Mouse (Mus musculus) forebrain, embryonic 15.5 days (tissue): ENCODE measurements around the gene Shprh. TPM values are rescaled to one million over a fixed set of nuclear protein-coding genes. Genes with fewer than 3 reads are reported as not detected.
A peak's percentile ranks its signal among the peaks of the same experiment; 100 is the strongest.

Source experiments
- ATAC-seq: fragments of 200-750 bp; cut with Nextera tagmentation; replicated peaks from 2 replicates; pipeline ENCODE4 v1.8.0; 2017; ENCODE audit warnings: mild to moderate bottlenecking, moderate TSS enrichment, moderate library complexity
- H3K27ac ChIP-seq: fragments of 300-500 bp; sonication (generic); replicated peaks from 2 replicates; pipeline ENCODE4 v1.5.1; 2015; ENCODE audit warnings: mild to moderate bottlenecking, inconsistent platforms
- H3K27me3 ChIP-seq: fragments of 300-500 bp; sonication (generic); 2 replicates; pipeline ENCODE4 v1.6.1; 2015; ENCODE audit warnings: inconsistent platforms
- H3K36me3 ChIP-seq: fragments of 300-500 bp; sonication (generic); 2 replicates; pipeline ENCODE4 v1.6.1; 2015; ENCODE audit warnings: mild to moderate bottlenecking, inconsistent platforms
- H3K4me1 ChIP-seq: fragments of 300-500 bp; sonication (generic); 2 replicates; pipeline ENCODE4 v1.6.1; 2015; ENCODE audit warnings: inconsistent platforms
- H3K4me2 ChIP-seq: fragments of 300-500 bp; sonication (generic); replicated peaks from 2 replicates; pipeline ENCODE4 v1.6.1; 2015; ENCODE audit warnings: mild to moderate bottlenecking, inconsistent platforms
- H3K4me3 ChIP-seq: fragments of 300-500 bp; sonication (generic); 2 replicates; pipeline ENCODE4 v1.5.1; 2015; ENCODE audit warnings: mild to moderate bottlenecking, inconsistent platforms
- H3K9ac ChIP-seq: fragments of 300-500 bp; sonication (generic); replicated peaks from 2 replicates; pipeline ENCODE4 v1.6.1; 2015; ENCODE audit warnings: mild to moderate bottlenecking, inconsistent platforms
- H3K9me3 ChIP-seq: fragments of 300-500 bp; sonication (generic); 2 replicates; pipeline ENCODE4 v1.6.1; 2016; ENCODE audit warnings: inconsistent platforms
- WGBS: fragments of 180-500 bp; shearing (Covaris S2); methylation state at CpG from one replicate; pipeline ENCODE4 v1.1.7; 2015; ENCODE audit warnings: mixed read lengths; 5-methylcytosine and 5-hydroxymethylcytosine counted together
- polyA plus RNA-seq: library from polyadenylated mRNA; unstranded; fragments of >200 nt; fragmentation: Nextera tagmentation; extraction: Ambion mirVana; gene quantifications from 2 replicates; pipeline ENCODE4 v1.2.1, GENCODE M21; 2015

Gene Shprh
- polyA plus RNA-seq, result 28.2 and 28.4 TPM in 2 replicates

DNA sequence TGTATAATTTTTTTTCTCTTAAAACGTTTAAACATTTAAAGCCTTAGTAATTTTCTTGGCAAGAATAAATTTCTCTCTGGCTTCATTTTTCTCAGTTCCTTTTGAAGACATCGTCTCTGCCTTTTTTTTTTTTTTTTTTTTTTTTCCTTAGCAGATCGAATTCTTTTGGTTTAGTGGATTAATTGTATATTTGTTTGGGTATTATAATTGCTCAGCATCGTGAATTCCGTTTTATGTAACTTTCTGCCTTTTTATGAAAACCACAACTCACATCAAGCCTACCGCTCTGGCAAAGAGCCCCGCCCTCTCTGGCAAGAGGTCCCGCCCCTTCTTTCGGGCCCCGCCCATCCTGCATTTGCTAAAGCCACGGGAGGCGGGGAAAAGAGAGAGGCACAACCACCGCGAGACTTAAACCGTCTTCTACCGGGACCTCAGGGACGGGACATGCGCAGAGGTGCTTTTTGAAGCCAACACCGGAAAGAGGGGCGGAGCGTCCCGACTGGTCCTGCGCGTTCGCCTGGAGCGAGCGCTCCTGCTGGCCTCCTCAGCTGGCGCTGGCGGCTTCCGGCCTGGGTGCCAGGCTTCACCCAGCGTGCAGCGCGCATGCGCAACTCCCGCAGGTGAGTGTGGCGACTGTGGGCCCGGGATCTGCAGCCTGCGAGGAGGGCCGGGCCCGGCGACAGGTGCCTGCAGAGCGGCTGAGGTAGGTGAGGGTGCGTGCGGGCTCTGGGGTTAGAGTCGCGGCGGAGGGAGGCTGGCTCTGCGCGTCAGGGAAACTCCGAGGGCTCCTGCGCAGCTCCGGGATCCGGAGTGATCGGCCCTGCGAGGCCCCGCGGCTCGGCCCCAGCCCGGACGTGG, at the start of gene Shprh:
Gene Shprh (plus strand): TSS at position 544 of the 858 bp plus-strand sequence.
- Histone ChIP-seq H3K27me3 (no peaks in the 10 kb centered on the region), H3K9me3 (no peaks in the 10 kb centered on the region), H3K9ac (peak within 1 kb of the TSS; percentile 88), H3K4me1 (peaks cover 35% of the 10 kb centered on the region), H3K4me3 (peak within 1 kb of the TSS; percentile 93), H3K36me3 (peaks cover 14% of the 10 kb centered on the region; the same call in 1 of the 2 replicates), H3K4me2 (peak within 1 kb of the TSS; percentile 65), H3K27ac (peak within 1 kb of the TSS; percentile 80)
- WGBS, result 2% methylated on average over 60 of the region's 60 CpGs
- ATAC-seq, result peak; percentile 99

DNA sequence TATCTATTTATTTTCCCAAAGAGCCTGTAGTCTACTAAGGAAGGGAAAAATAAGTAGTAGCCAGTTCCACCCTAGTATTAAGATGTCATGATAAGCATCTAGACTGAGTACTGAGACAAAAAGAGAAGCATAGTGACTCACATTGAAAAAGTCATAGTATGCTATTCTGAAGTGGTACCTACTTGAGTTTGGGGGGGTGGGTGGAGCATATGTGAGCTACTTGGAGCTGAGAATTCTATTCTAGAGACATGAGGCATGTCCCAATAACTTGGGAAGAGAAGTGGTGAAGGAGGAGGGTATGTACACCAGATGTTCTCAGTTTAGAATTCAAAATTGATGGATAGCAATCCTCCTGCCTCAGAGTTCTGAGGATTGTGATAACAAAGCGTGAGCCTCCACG, 27.4 kb upstream of the Shprh start:
- Histone ChIP-seq H3K36me3 (no peaks in the 10 kb centered on the region), H3K9ac (no peak overlapping the region), H3K27ac (no peak overlapping the region), H3K27me3 (no peaks in the 10 kb centered on the region), H3K4me3 (no peak overlapping the region), H3K9me3 (no peaks in the 10 kb centered on the region), H3K4me2 (no peak overlapping the region), H3K4me1 (no peaks in the 10 kb centered on the region)
- WGBS, result 95% methylated on average over 2 of the region's 2 CpGs
- ATAC-seq, result no peak

DNA sequence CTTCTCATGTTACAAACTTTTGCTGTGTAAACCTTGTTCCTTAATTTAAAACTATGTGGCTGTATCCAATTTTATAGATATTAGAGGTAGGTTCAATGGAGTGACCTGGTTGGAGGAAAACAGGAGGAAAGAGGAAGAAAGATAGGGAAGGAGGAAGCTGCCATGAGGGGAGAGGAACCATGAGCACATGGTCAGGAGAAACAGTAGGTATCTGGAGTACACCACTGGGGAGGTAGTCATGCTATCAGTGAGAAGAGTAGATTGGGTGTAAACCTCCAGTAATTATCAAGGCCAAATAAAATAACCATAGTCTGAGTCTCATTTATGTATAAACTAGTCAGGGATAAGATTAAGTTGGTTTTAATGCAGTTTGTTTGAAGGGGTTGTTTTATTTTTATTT, 3.6 kb upstream of the Shprh start:
- Histone ChIP-seq H3K27ac (no peak overlapping the region), H3K4me2 (no peak overlapping the region), H3K4me1 (peaks cover 6% of the 10 kb centered on the region), H3K9ac (no peak overlapping the region), H3K36me3 (no peaks in the 10 kb centered on the region), H3K4me3 (no peak overlapping the region), H3K9me3 (no peaks in the 10 kb centered on the region), H3K27me3 (no peaks in the 10 kb centered on the region)
- ATAC-seq, result no peak

DNA sequence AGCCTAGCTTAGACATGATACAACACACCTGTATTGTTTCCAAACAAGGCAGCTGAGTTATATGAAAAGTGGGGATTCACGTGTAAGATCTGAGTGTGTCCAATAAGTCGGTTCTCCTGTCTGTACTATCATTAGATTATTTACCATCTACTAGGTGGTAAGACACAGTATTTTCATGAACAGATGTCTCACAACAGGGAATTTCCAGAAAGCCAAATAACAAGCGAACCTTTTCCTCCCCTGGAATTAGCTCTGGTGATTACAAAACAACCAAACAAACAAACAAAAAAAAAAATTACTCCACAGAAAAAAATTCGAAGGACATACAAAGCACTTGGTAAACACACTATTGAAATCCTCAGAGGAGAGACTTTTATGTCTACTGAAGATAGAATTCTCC, 781 bp upstream of the Shprh start:
- H3K4me3 ChIP-seq, result peak overlapping the region; percentile 93; the same call in 1 of the 2 replicates
- WGBS, result 84% methylated on average over 4 of the region's 4 CpGs

DNA sequence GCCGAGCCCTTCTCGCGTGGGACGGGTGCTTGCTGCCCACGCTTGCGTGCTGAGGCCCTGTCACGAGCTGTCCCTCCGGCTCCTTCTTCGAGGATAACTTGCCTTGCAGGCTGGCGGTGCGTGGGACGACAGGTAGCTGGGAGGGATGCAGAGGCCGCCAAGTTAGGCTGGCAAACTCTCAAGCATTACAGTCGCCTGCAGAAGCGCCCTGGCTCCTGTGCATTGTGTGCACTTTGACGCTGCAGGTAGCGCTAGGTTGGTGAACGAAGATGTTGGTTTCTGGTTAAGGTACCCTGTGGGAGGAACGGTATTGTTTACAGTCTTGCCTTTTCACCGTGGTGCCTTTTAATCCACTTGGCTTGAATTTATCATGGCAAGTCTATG, 507 bp downstream of the Shprh start:
- peak overlapping the region; percentile 80 for H3K27ac ChIP-seq
- no peak for ATAC-seq
- peak overlapping the region; percentile 88 for H3K9ac ChIP-seq
- H3K36me3 ChIP-seq, result peaks cover 14% of the 10 kb centered on the region; the same call in 1 of the 2 replicates
- peak overlapping the region; percentile 65 for H3K4me2 ChIP-seq
- H3K4me1 ChIP-seq, result peaks cover 35% of the 10 kb centered on the region
- under 1% methylated on average over 20 of the region's 20 CpGs for WGBS
- no peaks in the 10 kb centered on the region for H3K9me3 ChIP-seq
- H3K4me3 ChIP-seq, result peak overlapping the region; percentile 93
- H3K27me3 ChIP-seq, result no peaks in the 10 kb centered on the region

More for the DNA sequence above, 781 bp upstream of the Shprh start:
- ATAC-seq, result no peak
- H3K9me3 ChIP-seq, result no peaks in the 10 kb centered on the region
- no peak overlapping the region for H3K27ac ChIP-seq
- no peak overlapping the region for H3K9ac ChIP-seq
- H3K27me3 ChIP-seq, result no peaks in the 10 kb centered on the region
- H3K36me3 ChIP-seq, result peaks cover 14% of the 10 kb centered on the region; the same call in 1 of the 2 replicates
- peaks cover 31% of the 10 kb centered on the region for H3K4me1 ChIP-seq
- H3K4me2 ChIP-seq, result peak overlapping the region; percentile 65; the same call in 1 of the 2 replicates

GRCm38 (mm10) chr10:11151644-11152043, 2.4 kb downstream of the Shprh start:
- Histone ChIP-seq H3K36me3 (peaks cover 21% of the 10 kb centered on the region), H3K27ac (no peak overlapping the region), H3K9ac (no peak overlapping the region), H3K4me1 (peaks cover 35% of the 10 kb centered on the region), H3K4me2 (no peak overlapping the region), H3K27me3 (no peaks in the 10 kb centered on the region), H3K4me3 (no peak overlapping the region), H3K9me3 (no peaks in the 10 kb centered on the region)
- no peak for ATAC-seq
- WGBS, result 93% methylated on average over 14 of the region's 14 CpGs

DNA sequence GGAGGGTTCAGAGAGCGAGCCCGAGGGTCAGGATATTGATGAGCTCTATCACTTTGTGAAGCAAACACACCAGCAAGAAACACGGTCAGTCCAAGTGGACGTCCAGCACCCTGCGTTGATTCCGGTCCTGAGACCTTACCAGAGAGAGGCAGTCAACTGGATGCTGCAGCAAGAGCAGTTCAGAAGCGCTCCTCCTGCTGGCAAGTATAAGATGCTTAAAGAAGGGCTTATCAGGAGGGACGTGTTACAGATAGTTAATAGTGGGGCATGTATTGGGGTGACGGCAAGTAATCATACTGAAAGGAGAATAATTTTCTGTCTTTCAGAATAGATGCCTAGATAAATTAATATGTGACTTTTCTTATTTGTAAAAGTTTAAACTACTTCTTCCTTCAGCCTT, 7.8 kb downstream of the Shprh start:
- ATAC-seq, result no peak
- Histone ChIP-seq H3K27me3 (no peaks in the 10 kb centered on the region), H3K9ac (no peak overlapping the region), H3K4me2 (no peak overlapping the region), H3K36me3 (peaks cover 44% of the 10 kb centered on the region), H3K9me3 (no peaks in the 10 kb centered on the region), H3K4me1 (peaks cover 15% of the 10 kb centered on the region), H3K4me3 (no peak overlapping the region), H3K27ac (no peak overlapping the region)
- 86% methylated on average over 9 of the region's 9 CpGs for WGBS

GRCm38 (mm10) chr10:11164537-11164936, 15.3 kb downstream of the Shprh start:
- no peak overlapping the region for H3K27ac ChIP-seq
- ATAC-seq, result no peak
- H3K4me1 ChIP-seq, result no peaks in the 10 kb centered on the region
- H3K4me3 ChIP-seq, result no peak overlapping the region
- H3K36me3 ChIP-seq, result peaks cover 75% of the 10 kb centered on the region
- no peaks in the 10 kb centered on the region for H3K9me3 ChIP-seq
- H3K9ac ChIP-seq, result no peak overlapping the region
- no peaks in the 10 kb centered on the region for H3K27me3 ChIP-seq
- H3K4me2 ChIP-seq, result no peak overlapping the region
- 87% methylated on average over 5 of the region's 5 CpGs for WGBS

DNA sequence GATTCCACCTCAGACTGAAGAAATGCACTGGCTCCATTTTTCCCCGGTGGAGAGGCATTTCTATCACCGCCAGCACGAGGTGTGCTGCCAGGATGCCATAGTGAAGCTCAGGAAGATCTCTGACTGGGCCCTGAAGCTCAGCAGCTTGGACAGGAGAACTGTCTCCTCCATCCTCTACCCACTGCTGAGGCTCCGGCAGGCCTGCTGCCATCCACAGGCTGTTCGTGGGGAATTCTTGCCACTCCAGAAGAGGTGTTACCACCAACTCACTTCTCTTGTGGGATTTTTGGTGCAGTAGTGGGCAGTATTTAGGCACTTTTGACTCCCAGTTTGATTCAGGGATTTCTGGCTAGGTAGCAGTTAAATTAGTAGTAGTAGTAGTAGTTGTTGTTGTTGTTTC, 21.0 kb downstream of the Shprh start:
- WGBS, result 94% methylated on average over 5 of the region's 5 CpGs
- H3K9ac ChIP-seq, result no peak overlapping the region
- peaks cover 83% of the 10 kb centered on the region for H3K36me3 ChIP-seq
- no peak overlapping the region for H3K4me2 ChIP-seq
- no peak for ATAC-seq
- no peak overlapping the region for H3K4me3 ChIP-seq
- H3K27me3 ChIP-seq, result no peaks in the 10 kb centered on the region
- H3K9me3 ChIP-seq, result no peaks in the 10 kb centered on the region
- no peaks in the 10 kb centered on the region for H3K4me1 ChIP-seq
- H3K27ac ChIP-seq, result no peak overlapping the region

- Histone ChIP-seq H3K4me1 (no peaks in the 10 kb centered on the region), H3K27me3 (no peaks in the 10 kb centered on the region), H3K4me3 (no peak overlapping the region), H3K9ac (no peak overlapping the region), H3K4me2 (no peak overlapping the region), H3K27ac (no peak overlapping the region), H3K9me3 (no peaks in the 10 kb centered on the region), H3K36me3 (peaks cover 78% of the 10 kb centered on the region)
- WGBS, result 98% methylated on average over 4 of the region's 4 CpGs
- no peak for ATAC-seq
These were observed 22.4 kb downstream of the Shprh start for GRCm38 (mm10) chr10:11171615-11172014.

DNA sequence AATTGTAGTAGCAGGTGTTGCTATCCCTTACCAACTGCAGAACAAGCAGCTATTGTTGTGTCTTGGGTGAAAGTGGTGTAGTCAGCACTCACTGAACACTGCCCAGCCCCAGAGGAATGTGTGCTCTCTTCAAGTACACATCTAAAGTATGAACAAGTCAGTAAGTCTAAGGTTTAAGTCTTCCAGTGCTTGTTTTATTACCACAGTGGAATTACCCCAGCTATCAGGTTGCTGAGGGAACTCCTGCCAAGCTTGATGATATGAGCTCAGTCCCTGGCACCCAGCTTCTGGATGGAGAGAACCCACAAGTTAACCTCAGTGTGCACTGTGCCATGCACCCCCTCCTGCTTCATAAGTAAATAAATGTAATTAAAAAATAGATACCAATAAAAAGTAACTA, 23.3 kb downstream of the Shprh start:
- H3K4me2 ChIP-seq, result no peak overlapping the region
- no peaks in the 10 kb centered on the region for H3K27me3 ChIP-seq
- H3K9me3 ChIP-seq, result no peaks in the 10 kb centered on the region
- H3K9ac ChIP-seq, result no peak overlapping the region
- H3K36me3 ChIP-seq, result peaks cover 73% of the 10 kb centered on the region
- no peak overlapping the region for H3K27ac ChIP-seq
- H3K4me3 ChIP-seq, result no peak overlapping the region
- no peak for ATAC-seq
- H3K4me1 ChIP-seq, result no peaks in the 10 kb centered on the region

GRCm38 (mm10) chr10:11175801-11176482, 26.7 kb downstream of the Shprh start:
- Histone ChIP-seq H3K4me3 (no peak overlapping the region), H3K4me2 (no peak overlapping the region), H3K27me3 (no peaks in the 10 kb centered on the region), H3K27ac (no peak overlapping the region), H3K9ac (no peak overlapping the region), H3K4me1 (no peaks in the 10 kb centered on the region), H3K9me3 (no peaks in the 10 kb centered on the region), H3K36me3 (peaks cover 67% of the 10 kb centered on the region)
- 94% methylated on average over 8 of the region's 8 CpGs for WGBS
- 0 out of 2 replicates have a peak, but pooled peaks have one; percentile 53 for ATAC-seq
